Mouse (Mus musculus) heart, embryonic 11.5 days (tissue): Measurements from ENCODE around the gene Dock1. TPM values are rescaled to one million over a fixed set of nuclear protein-coding genes. Genes with fewer than 3 reads are reported as not detected.

Experiments used
- ATAC-seq: fragments of 200-750 bp; cut with Nextera tagmentation; replicated peaks from 2 replicates; pipeline ENCODE4 v1.8.0; 2017; ENCODE audit warnings: moderate library complexity; ENCODE audit not compliant: insufficient number of reproducible peaks, low FRiP score, low TSS enrichment
- H3K27ac ChIP-seq: fragments of 300-500 bp; sonication (generic); 2 replicates; pipeline ENCODE4 v1.5.1; 2014; ENCODE audit warnings: mild to moderate bottlenecking, low read depth, low read length
- H3K27me3 ChIP-seq: fragments of 300-500 bp; sonication (generic); 2 replicates; pipeline ENCODE4 v1.6.1; 2014; ENCODE audit warnings: mild to moderate bottlenecking, low read length, mixed read lengths; ENCODE audit not compliant: control insufficient read depth, insufficient read depth
- H3K36me3 ChIP-seq: fragments of 300-500 bp; sonication (generic); 2 replicates; pipeline ENCODE4 v1.6.1; 2014; ENCODE audit warnings: mild to moderate bottlenecking, low read length, moderate library complexity, mixed read lengths; ENCODE audit not compliant: control insufficient read depth, insufficient read depth
- H3K4me1 ChIP-seq: fragments of 300-500 bp; sonication (generic); 2 replicates; pipeline ENCODE4 v1.6.1; 2014; ENCODE audit warnings: low read length; ENCODE audit not compliant: control insufficient read depth, insufficient read depth
- H3K4me2 ChIP-seq: fragments of 300-500 bp; sonication (generic); 2 replicates; pipeline ENCODE4 v1.6.1; 2014; ENCODE audit warnings: mild to moderate bottlenecking, moderate library complexity
- H3K4me3 ChIP-seq: fragments of 300-500 bp; sonication (generic); 2 replicates; pipeline ENCODE4 v1.5.1; 2014; ENCODE audit warnings: low read depth, low read length
- H3K9ac ChIP-seq: fragments of 300-500 bp; sonication (generic); 2 replicates; pipeline ENCODE4 v1.6.1; 2014; ENCODE audit warnings: mild to moderate bottlenecking, low read depth, low read length, moderate library complexity
- H3K9me3 ChIP-seq: fragments of 300-500 bp; sonication (generic); replicated peaks from 2 replicates; pipeline ENCODE4 v1.6.1; 2016; ENCODE audit warnings: low read length; ENCODE audit not compliant: control insufficient read depth
- WGBS: fragments of 180-500 bp; shearing (Covaris S2); extraction: QIAGEN DNeasy Blood & Tissue Kit; methylation state at CpG from one replicate; pipeline ENCODE4 v1.1.7; 2014; ENCODE audit not compliant: insufficient replicate concordance; 5-methylcytosine and 5-hydroxymethylcytosine counted together
- polyA plus RNA-seq: library from polyadenylated mRNA; unstranded; fragments of >200 nt; fragmentation: Nextera tagmentation; extraction: Ambion mirVana; gene quantifications from 2 replicates; pipeline ENCODE4 v1.2.1, GENCODE M21; 2014

Gene Dock1
- polyA plus RNA-seq, 1 experiment from 2014 or later = 26.0 TPM

DNA sequence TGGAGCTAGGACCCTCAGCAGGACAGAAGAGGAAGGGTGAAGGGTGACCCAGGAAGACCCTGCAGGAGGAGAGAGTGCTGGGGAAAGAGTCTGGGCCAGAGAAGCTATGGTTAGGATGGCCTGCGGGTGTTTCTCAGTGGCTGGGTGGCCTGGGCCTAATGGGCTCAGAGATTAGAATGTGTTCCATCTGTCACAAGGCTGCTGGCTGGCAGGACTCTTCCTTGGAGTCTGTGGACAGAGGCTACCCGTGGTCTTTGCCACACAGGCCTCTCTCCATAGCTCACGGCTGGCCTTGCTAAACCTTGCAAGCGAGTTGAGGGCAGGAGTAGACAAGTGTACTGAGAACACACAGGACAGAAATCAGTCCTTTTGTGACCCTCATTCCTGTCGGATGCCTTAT lies 32.0 kb downstream of the Dock1 start:
- Histone ChIP-seq H3K4me1 (peaks cover 17% of the 10 kb centered on the region; the same call in 1 of the 2 replicates), H3K9ac (no peak overlapping the region), H3K27me3 (no peaks in the 10 kb centered on the region), H3K27ac (no peak overlapping the region), H3K4me3 (no peak overlapping the region), H3K4me2 (no peak overlapping the region), H3K36me3 (no peaks in the 10 kb centered on the region), H3K9me3 (no peaks in the 10 kb centered on the region)
- ATAC-seq = no peak
- 57% methylated on average over 5 of the region's 5 CpGs for WGBS

DNA sequence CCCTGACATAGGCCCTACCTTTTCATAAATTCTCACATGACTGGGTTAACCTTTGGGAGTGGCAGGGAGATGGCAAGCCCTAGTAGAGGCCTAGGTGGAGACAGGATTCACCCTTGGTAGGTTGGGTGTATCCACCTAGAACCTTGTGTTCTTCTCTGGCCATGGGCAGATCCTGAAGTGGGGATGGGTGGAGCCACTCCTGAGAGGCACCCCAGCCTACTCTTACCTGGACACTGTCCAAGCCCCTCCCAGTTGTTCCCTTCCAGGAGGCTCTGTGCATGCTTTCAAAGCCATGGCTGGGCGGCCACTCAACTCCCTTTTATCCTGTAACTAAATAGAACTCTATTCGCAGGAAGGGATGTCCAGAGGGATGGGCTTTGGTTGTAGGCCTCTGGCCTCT lies 33.2 kb downstream of the Dock1 start:
- H3K27ac ChIP-seq = no peak overlapping the region
- no peaks in the 10 kb centered on the region for H3K27me3 ChIP-seq
- no peak overlapping the region for H3K4me3 ChIP-seq
- no peak overlapping the region for H3K4me2 ChIP-seq
- no peak for ATAC-seq
- 75% methylated on average over 2 of the region's 2 CpGs for WGBS
- H3K9me3 ChIP-seq = no peaks in the 10 kb centered on the region
- H3K36me3 ChIP-seq = no peaks in the 10 kb centered on the region
- peaks cover 15% of the 10 kb centered on the region; the same call in 1 of the 2 replicates for H3K4me1 ChIP-seq
- no peak overlapping the region for H3K9ac ChIP-seq

DNA sequence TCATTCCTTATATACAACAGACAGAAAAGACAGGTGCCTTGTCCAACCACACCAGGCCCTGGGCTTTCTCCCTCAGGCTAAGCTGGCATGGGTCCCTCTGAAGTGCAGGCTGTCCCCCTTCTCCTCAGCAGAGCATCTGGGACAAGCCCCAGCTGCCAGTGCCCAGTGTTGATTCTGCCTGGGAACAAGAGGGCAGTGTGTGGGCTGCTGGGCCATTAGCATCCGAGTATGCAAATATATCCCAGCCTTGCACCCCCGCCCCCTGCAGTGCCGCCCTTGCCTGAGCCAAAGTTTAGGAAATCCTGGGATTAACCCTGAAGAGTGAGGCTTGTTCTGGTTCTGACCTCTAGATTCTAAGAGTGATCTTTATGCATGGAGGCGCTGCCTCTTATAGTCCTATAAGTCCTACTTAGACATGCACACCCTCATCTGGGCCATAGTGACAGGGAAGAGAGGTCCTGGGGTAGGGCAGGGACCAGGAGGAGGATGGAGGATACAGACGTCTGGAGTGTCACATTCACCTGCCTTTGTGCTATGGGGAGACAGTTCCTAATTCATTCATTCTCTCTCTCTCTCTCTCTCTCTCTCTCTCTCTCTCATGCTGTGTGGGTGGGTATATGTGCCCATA lies 38.9 kb downstream of the Dock1 start:
- no peak overlapping the region for H3K4me2 ChIP-seq
- H3K9ac ChIP-seq = no peak overlapping the region
- no peaks in the 10 kb centered on the region for H3K9me3 ChIP-seq
- no peak for ATAC-seq
- H3K27me3 ChIP-seq = no peaks in the 10 kb centered on the region
- H3K4me3 ChIP-seq = no peak overlapping the region
- WGBS = 40% methylated on average over 5 of the region's 5 CpGs
- no peaks in the 10 kb centered on the region for H3K4me1 ChIP-seq
- no peak overlapping the region for H3K27ac ChIP-seq
- H3K36me3 ChIP-seq = no peaks in the 10 kb centered on the region

DNA sequence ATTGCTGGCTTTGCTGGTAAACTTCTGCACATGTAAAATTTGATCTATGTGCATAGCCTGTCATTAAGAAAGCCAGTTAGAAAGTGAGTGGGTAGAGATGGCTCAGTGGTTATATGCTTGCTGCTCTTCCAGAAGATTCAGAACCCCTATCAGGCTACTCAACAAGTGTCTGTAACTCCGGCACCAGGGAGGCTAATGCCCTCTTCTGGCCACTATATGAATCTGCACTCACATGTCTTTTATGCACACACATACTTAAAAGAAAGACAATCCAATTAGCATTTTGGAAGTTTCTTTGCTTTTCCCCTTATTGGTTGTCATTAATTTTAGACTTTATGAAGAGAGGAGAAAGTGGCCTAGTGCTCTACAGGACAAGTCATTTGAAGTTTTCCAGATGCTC lies 41.1 kb downstream of the Dock1 start:
- Histone ChIP-seq H3K36me3 (no peaks in the 10 kb centered on the region), H3K27me3 (no peaks in the 10 kb centered on the region), H3K9me3 (no peaks in the 10 kb centered on the region), H3K9ac (no peak overlapping the region), H3K4me1 (no peaks in the 10 kb centered on the region), H3K4me2 (no peak overlapping the region), H3K4me3 (no peak overlapping the region), H3K27ac (no peak overlapping the region)
- no peak for ATAC-seq
- WGBS = 78% methylated on average over 1 of the region's 1 CpGs

DNA sequence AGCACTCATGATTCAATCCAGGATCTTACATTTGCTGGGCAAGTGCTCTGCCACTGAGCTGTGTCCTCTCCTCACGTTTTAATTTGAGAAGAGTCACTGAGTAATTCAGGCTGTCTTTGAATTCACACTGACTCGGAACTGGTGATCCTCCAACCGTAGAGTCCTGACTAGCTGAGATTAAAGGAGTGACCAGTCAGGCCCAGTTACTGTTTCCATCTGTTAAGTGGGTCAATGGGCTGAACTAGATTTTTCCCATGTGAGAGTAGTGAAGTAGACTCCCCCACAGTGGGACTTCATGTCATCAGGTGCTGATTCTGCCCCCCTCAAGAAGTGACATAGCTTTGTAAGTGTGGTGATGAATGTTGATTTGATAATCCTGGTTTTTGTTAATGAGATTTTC lies 49.0 kb downstream of the Dock1 start:
- 67% methylated on average over 3 of the region's 3 CpGs for WGBS
- ATAC-seq = no peak

DNA sequence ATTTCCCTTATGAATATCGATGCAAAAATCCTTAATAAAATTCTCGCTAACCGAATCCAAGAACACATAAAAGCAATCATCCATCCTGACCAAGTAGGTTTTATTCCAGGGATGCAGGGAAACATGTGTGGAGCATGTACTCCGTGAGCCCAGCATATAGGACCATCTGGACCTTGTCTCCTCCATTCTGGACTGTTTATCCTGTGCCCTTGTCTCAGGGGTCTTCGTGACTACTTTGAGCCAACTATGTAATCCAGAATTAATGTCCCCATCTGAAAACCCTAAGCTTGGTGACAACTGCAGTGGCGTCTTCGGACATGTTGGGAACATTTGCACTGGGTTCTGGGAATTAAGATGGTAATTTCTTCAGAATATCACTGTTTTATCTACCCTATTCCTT lies 51.9 kb downstream of the Dock1 start:
- peaks cover 18% of the 10 kb centered on the region for H3K4me1 ChIP-seq
- H3K27me3 ChIP-seq = no peaks in the 10 kb centered on the region
- no peak overlapping the region for H3K9ac ChIP-seq
- no peak overlapping the region for H3K27ac ChIP-seq
- no peaks in the 10 kb centered on the region for H3K9me3 ChIP-seq
- WGBS = 86% methylated on average over 7 of the region's 7 CpGs
- no peaks in the 10 kb centered on the region for H3K36me3 ChIP-seq
- ATAC-seq = no peak
- no peak overlapping the region for H3K4me2 ChIP-seq
- H3K4me3 ChIP-seq = no peak overlapping the region

More for the DNA sequence above, 49.0 kb downstream of the Dock1 start:
- H3K4me2 ChIP-seq = no peak overlapping the region
- peaks cover 4% of the 10 kb centered on the region; the same call in 1 of the 2 replicates for H3K4me1 ChIP-seq
- no peak overlapping the region for H3K4me3 ChIP-seq
- H3K9me3 ChIP-seq = no peaks in the 10 kb centered on the region
- no peak overlapping the region for H3K27ac ChIP-seq
- H3K27me3 ChIP-seq = no peaks in the 10 kb centered on the region
- H3K36me3 ChIP-seq = no peaks in the 10 kb centered on the region
- H3K9ac ChIP-seq = no peak overlapping the region

DNA sequence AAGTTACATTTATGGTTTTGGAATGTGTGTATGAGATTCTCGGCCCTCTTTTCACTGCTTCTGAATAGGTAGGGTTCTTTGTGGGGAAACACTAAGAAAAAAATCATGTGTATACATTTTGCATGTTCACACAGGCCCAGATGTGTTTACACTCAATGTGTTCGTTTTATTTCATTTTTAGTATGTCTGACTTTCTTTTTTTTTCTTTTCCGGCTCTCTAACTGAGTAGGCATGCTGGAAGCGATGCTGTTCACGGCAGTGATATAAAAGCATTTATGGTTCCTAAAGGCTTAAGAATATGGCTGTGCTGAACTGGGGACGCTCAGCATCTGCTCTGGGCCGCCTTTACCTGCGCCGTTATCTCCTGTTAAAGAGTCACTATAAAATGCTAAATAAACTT lies 52.5 kb downstream of the Dock1 start:
- Histone ChIP-seq H3K27ac (no peak overlapping the region), H3K4me1 (peaks cover 18% of the 10 kb centered on the region), H3K4me2 (no peak overlapping the region), H3K9ac (no peak overlapping the region), H3K27me3 (no peaks in the 10 kb centered on the region), H3K4me3 (no peak overlapping the region), H3K9me3 (no peaks in the 10 kb centered on the region), H3K36me3 (no peaks in the 10 kb centered on the region)
- ATAC-seq = no peak
- 85% methylated on average over 9 of the region's 9 CpGs for WGBS

DNA sequence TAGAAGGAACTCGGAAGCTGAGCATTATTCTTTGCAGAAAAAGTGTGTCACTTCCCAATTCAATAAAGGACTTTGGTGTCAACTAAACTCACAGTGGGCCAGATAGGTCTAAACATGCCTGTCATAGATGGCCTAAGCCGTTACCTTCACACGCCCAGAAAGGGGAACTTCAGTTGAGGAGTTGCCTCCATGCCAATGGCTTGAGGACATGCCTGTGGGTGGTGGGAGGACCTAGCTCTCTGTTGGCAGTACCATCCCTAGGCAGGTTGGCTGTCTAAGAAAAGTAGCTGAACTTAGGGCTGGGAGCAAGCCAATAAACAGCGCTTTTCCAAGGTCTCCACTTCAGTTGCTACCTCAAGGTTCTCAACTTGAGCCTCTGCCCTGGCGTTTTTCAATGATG lies 53.1 kb downstream of the Dock1 start:
- Histone ChIP-seq H3K4me3 (no peak overlapping the region), H3K4me1 (peaks cover 18% of the 10 kb centered on the region), H3K4me2 (no peak overlapping the region), H3K9ac (no peak overlapping the region), H3K27me3 (no peaks in the 10 kb centered on the region), H3K9me3 (no peaks in the 10 kb centered on the region), H3K27ac (no peak overlapping the region), H3K36me3 (no peaks in the 10 kb centered on the region)
- no peak for ATAC-seq
- 80% methylated on average over 5 of the region's 5 CpGs for WGBS

DNA sequence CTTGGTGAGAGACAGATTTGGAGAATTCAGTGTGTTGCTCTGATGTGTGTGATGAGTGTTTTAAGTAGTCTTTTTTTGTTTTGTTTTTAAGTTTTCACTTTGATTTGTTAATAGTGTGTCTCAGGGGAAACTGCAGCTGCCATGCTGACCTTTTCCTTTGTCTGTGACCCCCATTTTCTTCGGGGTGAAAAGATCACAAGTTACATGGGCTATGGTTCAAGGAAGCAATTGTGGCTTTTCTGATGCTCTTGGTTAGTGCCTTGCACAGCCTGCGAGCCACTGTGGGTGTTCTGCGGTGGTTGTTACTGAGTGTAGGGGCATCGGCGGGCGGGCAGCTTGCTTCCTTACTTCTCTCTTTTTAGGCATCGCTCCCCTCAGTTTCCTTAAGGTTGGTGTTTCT lies 54.4 kb downstream of the Dock1 start:
- H3K36me3 ChIP-seq = no peaks in the 10 kb centered on the region
- no peak overlapping the region for H3K9ac ChIP-seq
- peaks cover 18% of the 10 kb centered on the region for H3K4me1 ChIP-seq
- H3K27me3 ChIP-seq = no peaks in the 10 kb centered on the region
- H3K4me2 ChIP-seq = peak overlapping the region; percentile 43
- no peak overlapping the region for H3K27ac ChIP-seq
- WGBS = 38% methylated on average over 7 of the region's 7 CpGs
- no peak overlapping the region for H3K4me3 ChIP-seq
- no peaks in the 10 kb centered on the region for H3K9me3 ChIP-seq
- no peak for ATAC-seq
